In genomic region chr13:56710620-56711019, GRCm38 (mm10) we compare ENCODE assay signal across 34 mouse cellular contexts. TPM values are rescaled to one million over a fixed set of nuclear protein-coding genes. Genes with fewer than 3 reads are reported as not detected.
DNase-seq lines count a peak whose midpoint lies in the region; ATAC-seq lines count a peak whose summit lies in the region.
"Had no signal": no experiment of that assay in that cellular context is flagged by ENCODE, and none has a peak within 500 bp of the region (broad histone marks: within the 10 kb centered on the region; RNA-seq: fewer than 3 reads in every experiment).

No protein-coding gene starts in this region.

- H3K27ac ChIP-seq in heart, embryonic 13.5 days (replicated peaks) = peak overlapping the region; percentile 39; the same call in 1 of the 2 replicates
- no peak overlapping the region; the same call in 1 of the 2 replicates for H3K27ac ChIP-seq in kidney, embryonic 14.5 days (ENCODE audit: low read depth, low read length)
- no peak overlapping the region for H3K27ac ChIP-seq in intestine, embryonic 15.5 days
- H3K27ac ChIP-seq: hindbrain, embryonic 13.5 days; kidney, embryonic 15.5 days; limb, embryonic 13.5 days; lung, embryonic 15.5 days; midbrain, embryonic 12.5 days had no signal

- DNase-seq in adrenal gland, postnatal 14 days = peak; percentile 11
- no peak for DNase-seq in adrenal gland, adult 2 months
- DNase-seq in heart, postnatal 10 days = no peak
- DNase-seq in kidney, postnatal 10 days = peak; percentile 44
- DNase-seq: adrenal gland, adult 8-10 months; cerebellum, adult 11 months; cerebellum, adult 9-10 months; cerebellum, postnatal 36 days; gastrocnemius, postnatal 25 days; heart, adult 18-20 months; heart, postnatal 4 days; kidney, postnatal 4 days; right cerebral cortex, postnatal 25 days; thymus, adult 2 months; thymus, postnatal 36 days had no signal

- H3K4me2 ChIP-seq in heart, embryonic 13.5 days = no peak overlapping the region
- no peak overlapping the region for H3K4me2 ChIP-seq in kidney, embryonic 14.5 days (replicated peaks; ENCODE audit: low read depth, low read length)
- H3K4me2 ChIP-seq in intestine, embryonic 15.5 days (replicated peaks) = no peak overlapping the region
- H3K4me2 ChIP-seq: hindbrain, embryonic 13.5 days; kidney, embryonic 15.5 days; limb, embryonic 13.5 days; liver, embryonic 11.5 days; lung, embryonic 15.5 days; midbrain, embryonic 12.5 days had no signal

- WGBS in heart, embryonic 13.5 days = 31% methylated on average over 2 of the region's 2 CpGs
- 64% methylated on average over 2 of the region's 2 CpGs for WGBS in kidney, embryonic 14.5 days
- 52% methylated on average over 2 of the region's 2 CpGs for WGBS in intestine, embryonic 15.5 days

- H3K9ac ChIP-seq in heart, embryonic 13.5 days = no peak overlapping the region
- H3K9ac ChIP-seq in kidney, embryonic 14.5 days (ENCODE audit: low read depth, low read length) = no peak overlapping the region
- H3K9ac ChIP-seq in intestine, embryonic 15.5 days = no peak overlapping the region
- H3K9ac ChIP-seq: hindbrain, embryonic 13.5 days; kidney, embryonic 15.5 days; limb, embryonic 13.5 days; lung, embryonic 15.5 days; midbrain, embryonic 12.5 days had no signal

- no peaks in the 10 kb centered on the region for H3K27me3 ChIP-seq in heart, embryonic 13.5 days (replicated peaks)
- H3K27me3 ChIP-seq in kidney, embryonic 14.5 days (ENCODE audit: control insufficient read depth, insufficient read depth, low read length) = no peaks in the 10 kb centered on the region
- H3K27me3 ChIP-seq in intestine, embryonic 15.5 days (replicated peaks) = no peaks in the 10 kb centered on the region
- H3K27me3 ChIP-seq: CH12.LX; hindbrain, embryonic 13.5 days; kidney, embryonic 15.5 days; limb, embryonic 13.5 days; lung, embryonic 15.5 days; midbrain, embryonic 12.5 days had no signal

- intact Hi-C loops in heart, postnatal 10 days (cut with DNase I) = no loop called here

- peaks cover 13% of the 10 kb centered on the region for H3K36me3 ChIP-seq in heart, embryonic 13.5 days
- H3K36me3 ChIP-seq in kidney, embryonic 14.5 days (ENCODE audit: control insufficient read depth, insufficient read depth, low read length) = peaks cover 29% of the 10 kb centered on the region
- H3K36me3 ChIP-seq in intestine, embryonic 15.5 days = 0 out of 2 replicates have a peak, but pooled peaks cover 5% of the 10 kb centered on the region
- H3K36me3 ChIP-seq: hindbrain, embryonic 13.5 days had no signal

- peaks cover 43% of the 10 kb centered on the region for H3K4me1 ChIP-seq in heart, embryonic 13.5 days
- peaks cover 9% of the 10 kb centered on the region; the same call in 1 of the 2 replicates for H3K4me1 ChIP-seq in kidney, embryonic 14.5 days (ENCODE audit: control insufficient read depth, insufficient read depth, low read length)
- H3K4me1 ChIP-seq in intestine, embryonic 15.5 days (replicated peaks) = peaks cover 20% of the 10 kb centered on the region; the same call in 1 of the 2 replicates

- H3K4me3 ChIP-seq in heart, embryonic 13.5 days = no peak overlapping the region
- no peak overlapping the region for H3K4me3 ChIP-seq in kidney, embryonic 14.5 days (ENCODE audit: low read length)
- H3K4me3 ChIP-seq in intestine, embryonic 15.5 days (replicated peaks) = no peak overlapping the region
- H3K4me3 ChIP-seq: hindbrain, embryonic 13.5 days; kidney, embryonic 15.5 days; limb, embryonic 13.5 days; lung, embryonic 15.5 days; midbrain, embryonic 12.5 days had no signal

- no peaks in the 10 kb centered on the region for H3K9me3 ChIP-seq in heart, embryonic 13.5 days
- H3K9me3 ChIP-seq in kidney, embryonic 14.5 days (ENCODE audit: control insufficient read depth, low read length) = no peaks in the 10 kb centered on the region
- no peaks in the 10 kb centered on the region for H3K9me3 ChIP-seq in intestine, embryonic 15.5 days
- H3K9me3 ChIP-seq: hindbrain, embryonic 13.5 days; kidney, embryonic 15.5 days; limb, embryonic 13.5 days; lung, embryonic 15.5 days; midbrain, embryonic 12.5 days had no signal

- no peak for ATAC-seq in heart, embryonic 13.5 days (ENCODE audit: extremely low read depth, insufficient number of reproducible peaks, low FRiP score, low TSS enrichment)
- ATAC-seq in kidney, embryonic 14.5 days (ENCODE audit: low FRiP score, low TSS enrichment) = no peak
- peak; percentile 71 for ATAC-seq in intestine, embryonic 15.5 days
- no peak for ATAC-seq in cerebellum, adult (ENCODE audit: insufficient number of reproducible peaks, low FRiP score, low TSS enrichment)
- ATAC-seq: activated CD4-positive, CD25-positive, alpha-beta regulatory T cell, adult 4 months; forebrain, embryonic 14.5 days had no signal

RNA-seq across cellular contexts. Expression of gene Smad5, which starts 7.8 kb away (rescaled TPM):
- total RNA-seq in adrenal gland, postnatal 14 days (2021) = 50.9 and 61.1 TPM in 2 replicates
- total RNA-seq in adrenal gland, adult 2 months (2021) = 10 to 100 TPM; 48.9 to 49.7 TPM
- polyA plus RNA-seq in adrenal gland, adult 2 months (2012; rRNA removed) = 9.7 and 16.7 TPM in 2 replicates
- polyA plus RNA-seq in heart, embryonic 13.5 days (2015; fragmentation: Nextera tagmentation; extraction: Ambion mirVana) = 16.0 and 16.7 TPM in 2 replicates
- total RNA-seq in heart, postnatal 10 days (2021) = 10 to 100 TPM; 44.2 to 48.9 TPM
- polyA plus RNA-seq in kidney, embryonic 14.5 days (2014; fragmentation: Nextera tagmentation; extraction: Ambion mirVana) = 32.9 and 62.2 TPM in 2 replicates
- polyA plus RNA-seq in intestine, embryonic 15.5 days (2015; fragmentation: Nextera tagmentation; extraction: Ambion mirVana) = 19.3 and 19.5 TPM in 2 replicates

RNA-seq across cellular contexts. Expression of gene Gm45623, which starts 43.0 kb away (rescaled TPM):
- not detected in 2 replicates for total RNA-seq in adrenal gland, postnatal 14 days (2021)
- total RNA-seq in adrenal gland, adult 2 months (2021) = not detected
- not detected in 2 replicates for polyA plus RNA-seq in adrenal gland, adult 2 months (2012; rRNA removed)
- polyA plus RNA-seq in heart, embryonic 13.5 days (2015; fragmentation: Nextera tagmentation; extraction: Ambion mirVana) = 0.27 and 0.39 TPM in 2 replicates
- total RNA-seq in heart, postnatal 10 days (2021) = under 1 TPM in 1 of 2 experiments, not detected in 1; 0.22 TPM
- 0.15 TPM in 1 of 2 replicates, not detected in the other for polyA plus RNA-seq in kidney, embryonic 14.5 days (2014; fragmentation: Nextera tagmentation; extraction: Ambion mirVana)
- polyA plus RNA-seq in intestine, embryonic 15.5 days (2015; fragmentation: Nextera tagmentation; extraction: Ambion mirVana) = 0.50 and 1.00 TPM in 2 replicates
- total RNA-seq: adrenal gland, adult 8-10 months; CH12.LX; ES-E14; gastrocnemius, adult 18-20 months; gastrocnemius, postnatal 25 days; heart, adult 18-20 months; megakaryocyte progenitor cell, adult 5-6 weeks; monocyte, adult 5-6 weeks; neutrophil, adult 5-6 weeks had no signal
- polyA plus RNA-seq: activated CD4-positive, CD25-positive, alpha-beta regulatory T cell, adult 4 months; kidney, embryonic 15.5 days; liver, embryonic 11.5 days; liver, embryonic 16.5 days; thymus, adult 2 months had no signal

Comparison
In these comparisons a context has a peak if more than half of its experiments do, and no peak if none do; other contexts are left out.
1. DNase-seq: peak in adrenal gland, postnatal 14 days (single experiment) and kidney, postnatal 10 days (single experiment); none in adrenal gland, adult 2 months (single experiment) and heart, postnatal 10 days (0 of 2).